Mouse (Mus musculus) heart, postnatal 0 days (tissue): ENCODE measurements at regions not wholly inside any gene's neighbourhood (a gene's known extent, or its start where the extent isn't known, plus 50 kb on each side); places are given as distances from the start of the nearest gene placed in this dataset.

ENCODE experiments used
- ATAC-seq: fragments of 200-750 bp; cut with Nextera tagmentation; 2 replicates; pipeline ENCODE4 v1.8.0; 2017; ENCODE audit warnings: low read depth, moderate number of reproducible peaks, moderate library complexity; ENCODE audit not compliant: insufficient read depth
- DNase-seq: peaks from one replicate; pipeline ENCODE4 v3.0.0-alpha.2; 2016; ENCODE audit warnings: low spot score
- H3K27ac ChIP-seq: fragments of 300-500 bp; sonication (generic); 2 replicates; pipeline ENCODE4 v1.5.1; 2014; ENCODE audit warnings: low read depth, mild to moderate bottlenecking
- H3K27me3 ChIP-seq: fragments of 300-500 bp; sonication (generic); 2 replicates; pipeline ENCODE4 v1.6.1; 2014; ENCODE audit warnings: low read length, mixed read lengths; ENCODE audit not compliant: control insufficient read depth, insufficient read depth
- H3K36me3 ChIP-seq: fragments of 300-500 bp; sonication (generic); replicated peaks from 2 replicates; pipeline ENCODE4 v1.6.1; 2014; ENCODE audit warnings: low read length, mixed read lengths; ENCODE audit not compliant: control insufficient read depth, insufficient read depth
- H3K4me1 ChIP-seq: fragments of 300-500 bp; sonication (generic); 2 replicates; pipeline ENCODE4 v1.6.1; 2014; ENCODE audit warnings: antibody characterized with exemption; ENCODE audit not compliant: control insufficient read depth, insufficient read depth
- H3K4me2 ChIP-seq: fragments of 300-500 bp; sonication (generic); 2 replicates; pipeline ENCODE4 v1.6.1; 2014; ENCODE audit warnings: low read depth, mild to moderate bottlenecking, low read length, moderate library complexity
- H3K4me3 ChIP-seq: fragments of 300-500 bp; sonication (generic); 2 replicates; pipeline ENCODE4 v1.5.1; 2014; ENCODE audit warnings: low read depth, low read length
- H3K9ac ChIP-seq: fragments of 300-500 bp; sonication (generic); replicated peaks from 2 replicates; pipeline ENCODE4 v1.6.1; 2014; ENCODE audit warnings: low read depth, low read length, mixed read lengths
- H3K9me3 ChIP-seq: fragments of 300-500 bp; sonication (generic); replicated peaks from 2 replicates; pipeline ENCODE4 v1.6.1; 2016; ENCODE audit warnings: low read length; ENCODE audit not compliant: control insufficient read depth
- CTCF ChIP-seq: IDR thresholded peaks from 2 replicates; pipeline ENCODE4 v1.5.1; 2016; ENCODE audit warnings: antibody characterized with exemption, control low read depth, low read depth
- EP300 ChIP-seq: IDR thresholded peaks from 2 replicates; pipeline ENCODE4 v1.6.1; 2016; ENCODE audit warnings: antibody characterized with exemption, low read depth
- WGBS: fragments of 180-500 bp; shearing (Covaris S2); extraction: QIAGEN DNeasy Blood & Tissue Kit; methylation state at CpG from one replicate; pipeline ENCODE4 v1.1.7; 2014; 5-methylcytosine and 5-hydroxymethylcytosine counted together

GRCm38 (mm10) chr13:84571845-84572193 lies 349.7 kb downstream of the Tmem161b start:
- Histone ChIP-seq H3K9ac (no peak overlapping the region), H3K4me3 (no peak overlapping the region), H3K4me2 (no peak overlapping the region), H3K4me1 (no peaks in the 10 kb centered on the region), H3K27ac (no peak overlapping the region), H3K27me3 (no peaks in the 10 kb centered on the region), H3K9me3 (no peaks in the 10 kb centered on the region), H3K36me3 (no peaks in the 10 kb centered on the region)
- TF ChIP-seq CTCF (no peak), EP300 (no peak)
- WGBS, result 87% methylated on average over 3 of the region's 3 CpGs
- ATAC-seq (no peak), DNase-seq (no peak)

DNA sequence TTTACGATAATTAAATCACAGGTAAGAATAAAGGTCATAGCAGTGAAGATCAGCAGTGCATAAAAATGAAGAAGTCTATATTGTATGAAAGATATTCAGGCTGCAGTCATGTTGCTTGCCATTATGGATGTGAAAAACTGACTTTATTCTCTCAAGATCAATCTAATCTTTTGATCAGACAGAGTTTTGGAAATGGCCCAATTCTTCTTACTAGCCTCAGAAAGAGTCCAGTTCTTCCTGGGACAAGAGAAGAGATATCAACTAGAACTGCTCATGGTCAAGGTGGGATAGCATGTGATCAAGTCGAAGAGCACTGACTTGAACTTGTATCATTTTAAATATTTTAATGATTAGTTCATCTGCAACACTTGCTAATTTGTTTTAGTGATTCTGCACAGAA lies 350.1 kb downstream of the Tmem161b start:
- 85% methylated on average over 2 of the region's 2 CpGs for WGBS
- no peak overlapping the region for H3K9ac ChIP-seq
- no peak for TF ChIP-seq EP300
- no peak for TF ChIP-seq CTCF

GRCm38 (mm10) chr13:84596585-84597142 lies 374.6 kb downstream of the Tmem161b start:
- TF ChIP-seq CTCF, result no peak
- no peak for TF ChIP-seq EP300
- no peak overlapping the region for H3K4me2 ChIP-seq
- no peak for ATAC-seq
- DNase-seq, result no peak
- no peak overlapping the region for H3K27ac ChIP-seq
- no peaks in the 10 kb centered on the region for H3K4me1 ChIP-seq
- H3K4me3 ChIP-seq, result no peak overlapping the region
- no peak overlapping the region for H3K9ac ChIP-seq
- H3K27me3 ChIP-seq, result no peaks in the 10 kb centered on the region
- H3K9me3 ChIP-seq, result no peaks in the 10 kb centered on the region
- H3K36me3 ChIP-seq, result no peaks in the 10 kb centered on the region

More for the DNA sequence above, 350.1 kb downstream of the Tmem161b start:
- no peaks in the 10 kb centered on the region for H3K4me1 ChIP-seq
- H3K27ac ChIP-seq, result no peak overlapping the region
- H3K36me3 ChIP-seq, result no peaks in the 10 kb centered on the region
- no peak overlapping the region for H3K4me2 ChIP-seq
- no peaks in the 10 kb centered on the region for H3K9me3 ChIP-seq
- DNase-seq, result no peak
- no peaks in the 10 kb centered on the region for H3K27me3 ChIP-seq
- H3K4me3 ChIP-seq, result no peak overlapping the region
- ATAC-seq, result no peak

DNA sequence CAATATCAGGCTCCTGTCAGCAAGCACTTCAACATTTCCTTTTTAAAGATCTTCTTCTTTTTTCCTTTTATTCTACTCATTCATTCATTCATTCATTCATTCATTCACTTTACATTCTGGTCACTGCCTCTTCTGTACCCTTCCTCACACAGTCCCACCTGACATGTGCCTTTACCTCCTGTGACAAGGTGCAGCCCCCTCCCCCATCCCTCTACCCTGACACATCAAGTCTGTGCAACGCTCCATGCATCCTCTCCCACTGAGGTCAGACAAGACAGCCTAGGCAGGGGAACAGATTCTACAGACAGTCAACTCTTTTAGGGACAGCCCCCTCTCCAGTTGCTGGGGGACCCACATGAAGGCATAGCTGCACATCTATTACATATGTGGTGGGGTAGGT lies 380.5 kb downstream of the Tmem161b start:
- H3K4me1 ChIP-seq, result no peaks in the 10 kb centered on the region
- no peak overlapping the region for H3K9ac ChIP-seq
- H3K27ac ChIP-seq, result no peak overlapping the region
- no peak for DNase-seq
- no peaks in the 10 kb centered on the region for H3K27me3 ChIP-seq
- 70% methylated on average over 1 of the region's 1 CpGs for WGBS
- H3K36me3 ChIP-seq, result no peaks in the 10 kb centered on the region
- ATAC-seq, result no peak
- H3K9me3 ChIP-seq, result 0 out of 2 replicates have a peak, but pooled peaks cover 5% of the 10 kb centered on the region
- no peak overlapping the region for H3K4me2 ChIP-seq
- no peak for TF ChIP-seq EP300
- no peak for TF ChIP-seq CTCF
- H3K4me3 ChIP-seq, result no peak overlapping the region

GRCm38 (mm10) chr13:84612497-84612896 lies 390.4 kb downstream of the Tmem161b start:
- peak; percentile 20 for DNase-seq
- Histone ChIP-seq H3K4me3 (no peak overlapping the region), H3K4me1 (peaks cover 12% of the 10 kb centered on the region; the same call in 1 of the 2 replicates), H3K36me3 (no peaks in the 10 kb centered on the region), H3K9me3 (no peaks in the 10 kb centered on the region), H3K9ac (no peak overlapping the region), H3K27ac (no peak overlapping the region), H3K4me2 (no peak overlapping the region), H3K27me3 (no peaks in the 10 kb centered on the region)
- peak; percentile 60 for ATAC-seq
- TF ChIP-seq EP300, result no peak
- TF ChIP-seq CTCF, result no peak
- under 1% methylated on average over 4 of the region's 4 CpGs for WGBS

- ATAC-seq, result peak; percentile 49
- WGBS, result 19% methylated on average over 2 of the region's 2 CpGs
Measured at GRCm38 (mm10) chr13:84613004-84613403, 390.9 kb downstream of the Tmem161b start.

More at GRCm38 (mm10) chr13:84613004-84613403, 390.9 kb downstream of the Tmem161b start:
- H3K4me2 ChIP-seq, result no peak overlapping the region
- no peak overlapping the region for H3K4me3 ChIP-seq
- H3K9me3 ChIP-seq, result no peaks in the 10 kb centered on the region
- peak; percentile 21 for DNase-seq
- no peak for TF ChIP-seq EP300
- peak; percentile 19; the same call in 1 of the 2 replicates for TF ChIP-seq CTCF
- H3K36me3 ChIP-seq, result no peaks in the 10 kb centered on the region
- H3K27ac ChIP-seq, result no peak overlapping the region
- H3K4me1 ChIP-seq, result peaks cover 12% of the 10 kb centered on the region; the same call in 1 of the 2 replicates
- no peak overlapping the region for H3K9ac ChIP-seq
- H3K27me3 ChIP-seq, result no peaks in the 10 kb centered on the region
